Mouse (Mus musculus) adrenal gland, adult (tissue): Measurements from ENCODE around the gene Asic3.
"Not testable (repeated sequence)": the region's sequence is repeated elsewhere in the genome, so short reads cannot be mapped to it uniquely, and the experiment has no call there.

Experiments
- DNase-seq, 2 experiments: peaks; one replicate each; pipeline ENCODE4 v3.0.0; 2022 to 2023; ENCODE audit warnings: low spot score in 1 of 2; ENCODE audit not compliant: inconsistent age in 2 of 2

The Asic3 gene

GRCm38 (mm10) chr5:24387264-24388241, 25.6 kb upstream of the Asic3 start:
- DNase-seq: peak; percentile 67 to 85

GRCm38 (mm10) chr5:24388246-24388915, 24.8 kb upstream of the Asic3 start:
- no peak for DNase-seq

GRCm38 (mm10) chr5:24389011-24389657, 24.1 kb upstream of the Asic3 start:
- peak in 1 of 2 experiments; percentile 51 for DNase-seq

- no peak for DNase-seq
These were observed 23.6 kb upstream of the Asic3 start for GRCm38 (mm10) chr5:24389658-24390020.

- peak in 1 of 2 experiments; percentile 36 for DNase-seq
These were observed 21.3 kb upstream of the Asic3 start, which contains the start of gene Atg9b for GRCm38 (mm10) chr5:24391864-24392263. Gene Atg9b (minus strand): TSS chr5:24392143.

- DNase-seq: peak; percentile 40 to 68
These were observed 20.5 kb upstream of the Asic3 start for GRCm38 (mm10) chr5:24392724-24393123.

GRCm38 (mm10) chr5:24393392-24393997, 19.7 kb upstream of the Asic3 start, which contains the start of gene Abcb8:
Gene Abcb8 (plus strand): TSS chr5:24393663.
- peak; percentile 88 to 96 for DNase-seq

GRCm38 (mm10) chr5:24394165-24394894, 18.9 kb upstream of the Asic3 start:
- DNase-seq: peak; percentile 95 to 99

GRCm38 (mm10) chr5:24396254-24396653, 16.9 kb upstream of the Asic3 start:
- DNase-seq: not testable (repeated sequence)

- no peak for DNase-seq
These were observed 13.5 kb upstream of the Asic3 start for GRCm38 (mm10) chr5:24399686-24400085.

- DNase-seq: no peak
These were observed 12.8 kb upstream of the Asic3 start for GRCm38 (mm10) chr5:24400362-24400761.

- peak in 1 of 2 experiments; percentile 72 for DNase-seq
These were observed 12.1 kb upstream of the Asic3 start for GRCm38 (mm10) chr5:24400911-24401605.

- no peak for DNase-seq
These were observed 11.2 kb upstream of the Asic3 start for GRCm38 (mm10) chr5:24401969-24402368.

- DNase-seq: peak in 1 of 2 experiments; percentile 72
These were observed 8.4 kb upstream of the Asic3 start for GRCm38 (mm10) chr5:24404594-24405360.

- DNase-seq: no peak
These were observed 7.8 kb upstream of the Asic3 start for GRCm38 (mm10) chr5:24405389-24405876.

GRCm38 (mm10) chr5:24408651-24409050, 4.5 kb upstream of the Asic3 start:
- peak; percentile 86 to 89 for DNase-seq

GRCm38 (mm10) chr5:24409466-24409865, 3.7 kb upstream of the Asic3 start:
- no peak for DNase-seq

- no peak for DNase-seq
These were observed 1.1 kb upstream of the Asic3 start for GRCm38 (mm10) chr5:24412063-24412462.

GRCm38 (mm10) chr5:24413938-24414337, 746 bp downstream of the Asic3 start:
- no peak for DNase-seq
